8 mouse cellular contexts compared by ENCODE assay signal in the genomic region with DNA sequence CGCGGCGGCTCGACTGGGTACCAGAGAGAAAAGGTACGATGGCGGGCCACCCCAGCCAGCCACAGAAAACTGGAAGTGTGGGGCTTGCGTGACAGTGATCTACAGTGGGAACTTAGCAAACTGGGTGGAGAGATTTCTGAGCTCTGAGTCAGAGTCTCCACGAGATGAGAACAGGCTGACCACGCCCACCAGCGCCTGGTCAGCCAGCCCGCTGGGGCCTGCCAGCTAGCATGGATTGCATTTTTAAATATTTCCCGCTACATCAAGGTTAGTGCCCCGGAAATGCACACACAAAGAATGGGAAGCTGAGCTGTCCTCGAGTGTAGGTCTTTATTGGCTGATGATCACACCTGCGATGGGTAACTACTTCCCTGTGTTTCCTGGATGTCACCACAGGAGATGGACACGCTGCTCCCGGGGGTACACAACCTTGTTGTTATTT. TPM values are rescaled to one million over a fixed set of nuclear protein-coding genes. Genes with fewer than 3 reads are reported as not detected.
A peak's percentile ranks its signal among the peaks of the same experiment; 100 is the strongest.
DNase-seq lines count a peak whose midpoint lies in the region; ATAC-seq and TF ChIP-seq lines count a peak whose summit lies in the region.

No protein-coding gene starts in this region.

- peak overlapping the region; percentile 70 for H3K4me2 ChIP-seq in lung, embryonic 14.5 days

- peak overlapping the region; percentile 49 for H3K9ac ChIP-seq in lung, embryonic 14.5 days

- ATAC-seq in lung, embryonic 14.5 days (ENCODE audit: insufficient read depth): peak; percentile 78
- ATAC-seq in activated CD4-positive, CD25-positive, alpha-beta regulatory T cell, adult 4 months: no peak

- no peaks in the 10 kb centered on the region for H3K9me3 ChIP-seq in lung, embryonic 14.5 days (ENCODE audit: low read depth, low read length)

- TF ChIP-seq CTCF in kidney, adult 2 months (conservative IDR thresholded peaks at IDR 0.05; ENCODE audit: insufficient read depth, insufficient read length, low read depth, low read length): no peak
- no peak for TF ChIP-seq CTCF in lung, embryonic 14.5 days (IDR thresholded peaks at IDR 0.05; ENCODE audit: low read depth)

- H3K36me3 ChIP-seq in kidney, adult 2 months (ENCODE audit: control insufficient read depth, insufficient read depth, low read length): no peaks in the 10 kb centered on the region
- H3K36me3 ChIP-seq in lung, embryonic 14.5 days (ENCODE audit: insufficient read depth): no peaks in the 10 kb centered on the region

- 18% methylated on average over 17 of the region's 17 CpGs for WGBS in kidney, adult 2 months
- 19% methylated on average over 17 of the region's 17 CpGs for WGBS in lung, embryonic 14.5 days

- peak; percentile 36 to 52 for DNase-seq in right cerebral cortex, postnatal 10 days (ENCODE audit: low spot score in 2 of 2)
- DNase-seq in right cerebral cortex, postnatal 36 days (ENCODE audit: low spot score in 2 of 2): no peak
- DNase-seq in embryo, embryonic 10.5 days (ENCODE audit: low spot score): peak; percentile 69
- peak; percentile 49 for DNase-seq in heart, adult 8-10 months (ENCODE audit: low spot score)
- DNase-seq in kidney, adult 2 months: peak; percentile 78
- DNase-seq in lung, embryonic 14.5 days: peak; percentile 82
- peak; percentile 75 for DNase-seq in retina, embryonic 14.5 days (ENCODE audit: low spot score)

- no peaks in the 10 kb centered on the region for H3K27me3 ChIP-seq in kidney, adult 2 months (replicated peaks; ENCODE audit: control insufficient read depth, insufficient read depth, low read length)
- H3K27me3 ChIP-seq in lung, embryonic 14.5 days (ENCODE audit: insufficient read depth, low read length): no peaks in the 10 kb centered on the region

- peak overlapping the region; percentile 24; the same call in 1 of the 2 replicates for H3K27ac ChIP-seq in kidney, adult 2 months (ENCODE audit: insufficient read depth, low read depth, low read length)
- H3K27ac ChIP-seq in lung, embryonic 14.5 days (ENCODE audit: low read depth): no peak overlapping the region

- TF ChIP-seq POLR2A in kidney, adult 2 months (IDR thresholded peaks at IDR 0.05; ENCODE audit: low read depth, low read length): no peak

- H3K4me3 ChIP-seq in kidney, adult 2 months (ENCODE audit: insufficient read depth, low read depth, low read length): peak overlapping the region; percentile 65
- H3K4me3 ChIP-seq in lung, embryonic 14.5 days (ENCODE audit: low read depth, low read length): peak overlapping the region; percentile 45

- H3K4me1 ChIP-seq in kidney, adult 2 months (ENCODE audit: control insufficient read depth, insufficient read depth, low read length): no peaks in the 10 kb centered on the region
- H3K4me1 ChIP-seq in lung, embryonic 14.5 days (ENCODE audit: insufficient read depth): no peaks in the 10 kb centered on the region

RNA-seq across cellular contexts. Expression of a gene that starts 7.6 kb away (rescaled TPM):
- total RNA-seq in heart, adult 8-10 months (2022): 1 to 10 TPM; 3.3 to 4.2 (median 3.7) TPM
- 4.3 and 5.0 TPM in 2 replicates for polyA plus RNA-seq in kidney, adult 2 months (2012; rRNA removed)
- polyA plus RNA-seq in lung, embryonic 14.5 days (2014; fragmentation: Nextera tagmentation; extraction: Ambion mirVana): 58.8 and 66.1 TPM in 2 replicates
- polyA plus RNA-seq in activated CD4-positive, CD25-positive, alpha-beta regulatory T cell, adult 4 months (2017; shearing (Covaris generic)): not detected

RNA-seq across cellular contexts. Expression of a gene that starts 26.7 kb away (rescaled TPM):
- 1 to 10 TPM; 2.2 to 6.2 (median 3.4) TPM for total RNA-seq in heart, adult 8-10 months (2022)
- polyA plus RNA-seq in kidney, adult 2 months (2012; rRNA removed): 3.5 and 4.7 TPM in 2 replicates
- 42.5 and 51.4 TPM in 2 replicates for polyA plus RNA-seq in lung, embryonic 14.5 days (2014; fragmentation: Nextera tagmentation; extraction: Ambion mirVana)
- polyA plus RNA-seq in activated CD4-positive, CD25-positive, alpha-beta regulatory T cell, adult 4 months (2017; shearing (Covaris generic)): 10 to 100 TPM; 94.3 to 99.3 TPM

RNA-seq across cellular contexts. Expression of a gene that starts 31.4 kb away (rescaled TPM):
- 10 to 100 TPM; 13.0 to 22.0 (median 16.4) TPM for total RNA-seq in heart, adult 8-10 months (2022)
- polyA plus RNA-seq in kidney, adult 2 months (2012; rRNA removed): 16.8 and 16.9 TPM in 2 replicates
- 11.6 and 14.1 TPM in 2 replicates for polyA plus RNA-seq in lung, embryonic 14.5 days (2014; fragmentation: Nextera tagmentation; extraction: Ambion mirVana)
- polyA plus RNA-seq in activated CD4-positive, CD25-positive, alpha-beta regulatory T cell, adult 4 months (2017; shearing (Covaris generic)): under 1 TPM in 1 of 2 experiments, not detected in 1; 0.08 TPM

RNA-seq across cellular contexts. Expression of a gene that starts 38.5 kb away (rescaled TPM):
- total RNA-seq in heart, adult 8-10 months (2022): 10 to 100 TPM in 1 of 4 experiments, 1 to 10 TPM in 3; 4.4 to 11.5 (median 6.2) TPM
- 6.6 and 7.6 TPM in 2 replicates for polyA plus RNA-seq in kidney, adult 2 months (2012; rRNA removed)
- polyA plus RNA-seq in lung, embryonic 14.5 days (2014; fragmentation: Nextera tagmentation; extraction: Ambion mirVana): 18.7 and 19.4 TPM in 2 replicates
- polyA plus RNA-seq in activated CD4-positive, CD25-positive, alpha-beta regulatory T cell, adult 4 months (2017; shearing (Covaris generic)): under 1 TPM in 1 of 2 experiments, not detected in 1; 0.08 TPM

RNA-seq across cellular contexts. Expression of a gene that starts 49.6 kb away (rescaled TPM):
- total RNA-seq in heart, adult 8-10 months (2022): under 1 TPM in 3 of 4 experiments, not detected in 1; 0.19 to 0.49 (median 0.26) TPM
- polyA plus RNA-seq in kidney, adult 2 months (2012; rRNA removed): 0.75 and 1.1 TPM in 2 replicates
- polyA plus RNA-seq in lung, embryonic 14.5 days (2014; fragmentation: Nextera tagmentation; extraction: Ambion mirVana): 0.31 and 0.64 TPM in 2 replicates
- polyA plus RNA-seq in activated CD4-positive, CD25-positive, alpha-beta regulatory T cell, adult 4 months (2017; shearing (Covaris generic)): 1 to 10 TPM; 2.5 to 5.6 TPM

Comparison
In these comparisons a context has a peak if more than half of its experiments do, and no peak if none do; other contexts are left out.
1. DNase-seq: peak in right cerebral cortex, postnatal 10 days (2 of 2), embryo, embryonic 10.5 days (single experiment), heart, adult 8-10 months (single experiment), kidney, adult 2 months (single experiment), lung, embryonic 14.5 days (single experiment) and retina, embryonic 14.5 days (single experiment); none in right cerebral cortex, postnatal 36 days (0 of 2).
2. RNA of a gene that starts 31.4 kb away (polyA plus RNA-seq): 16.8 to 16.9 TPM in kidney, adult 2 months and 11.6 to 14.1 TPM in lung, embryonic 14.5 days; 0.08 TPM in activated CD4-positive, CD25-positive, alpha-beta regulatory T cell, adult 4 months; every median in the first group is over 10 times any median in the second.